Mouse (Mus musculus): Measurements from ENCODE around the gene Havcr1.

GRCm38 (mm10) chr11:46733242-46733789 is 1.6 kb upstream of the Havcr1 start:
- TF ChIP-seq POLR2A (IDR thresholded peaks at IDR 0.05; ENCODE audit: extremely low read depth, insufficient read depth, low read length) (no peak), CTCF (IDR thresholded peaks at IDR 0.05; ENCODE audit: low read depth, low read length) (peak; percentile 55)

Measured in liver, adult 2 months (tissue).